Mouse (Mus musculus) limb, embryonic 10.5 days (tissue): Measurements from ENCODE around the gene Plekha4. TPM values are rescaled to one million over a fixed set of nuclear protein-coding genes. Genes with fewer than 3 reads are reported as not detected.

ENCODE experiments used
- DNase-seq: peaks from one replicate; pipeline ENCODE4 v3.0.0-alpha.2; 2017; ENCODE audit warnings: low spot score
- H3K27ac ChIP-seq: fragments of 300-500 bp; sonication (generic); 2 replicates; pipeline ENCODE4 v1.5.1; 2016; ENCODE audit warnings: mild to moderate bottlenecking
- H3K27me3 ChIP-seq: fragments of 300-500 bp; sonication (generic); 2 replicates; pipeline ENCODE4 v1.6.1; 2016; ENCODE audit warnings: low read depth, mild to moderate bottlenecking; ENCODE audit not compliant: poor library complexity, severe bottlenecking
- H3K36me3 ChIP-seq: fragments of 300-500 bp; sonication (generic); 2 replicates; pipeline ENCODE4 v1.6.1; 2016; ENCODE audit warnings: mild to moderate bottlenecking, moderate library complexity
- H3K4me1 ChIP-seq: fragments of 300-500 bp; sonication (generic); 2 replicates; pipeline ENCODE4 v1.6.1; 2016
- H3K4me3 ChIP-seq: fragments of 300-500 bp; sonication (generic); 2 replicates; pipeline ENCODE4 v1.5.1; 2016; ENCODE audit warnings: mild to moderate bottlenecking, moderate library complexity
- H3K9me3 ChIP-seq: fragments of 300-500 bp; sonication (generic); replicated peaks from 2 replicates; pipeline ENCODE4 v1.6.1; 2016; ENCODE audit warnings: mild to moderate bottlenecking
- WGBS: fragments of 180-500 bp; shearing (Covaris S2); methylation state at CpG from one replicate; pipeline ENCODE4 v1.1.7; 2016; 5-methylcytosine and 5-hydroxymethylcytosine counted together
- polyA plus RNA-seq: library from polyadenylated mRNA; unstranded; fragments of >200 nt; fragmentation: Nextera tagmentation; extraction: Ambion mirVana; gene quantifications from 2 replicates; pipeline ENCODE4 v1.2.1, GENCODE M21; 2016

Gene Plekha4
- polyA plus RNA-seq, 1 experiment from 2014 or later = 1.0 TPM

DNA sequence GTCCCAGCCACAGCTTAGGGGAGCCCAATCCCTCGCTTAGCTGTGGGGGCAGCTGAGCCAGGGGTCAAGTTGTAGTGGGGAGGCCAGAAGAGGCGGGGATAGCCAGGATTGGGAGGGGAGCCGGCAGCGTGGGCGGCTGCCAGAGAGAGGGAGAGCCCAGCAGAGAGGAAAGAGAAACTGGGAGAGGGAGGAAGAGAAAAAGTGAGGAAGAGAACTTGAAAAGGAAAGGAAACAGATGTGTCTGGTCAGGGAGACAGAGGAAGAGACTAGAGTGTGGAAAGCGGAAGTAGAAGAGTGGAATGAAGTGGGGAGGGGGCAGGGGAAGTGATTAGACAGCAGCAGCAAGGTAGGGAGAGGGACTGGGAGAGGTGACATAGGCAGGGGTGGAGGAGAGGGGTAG, 3.3 kb downstream of the Plekha4 start:
- H3K9me3 ChIP-seq = no peaks in the 10 kb centered on the region
- WGBS = 24% methylated on average over 6 of the region's 6 CpGs
- H3K27ac ChIP-seq = peak overlapping the region; percentile 14
- peaks cover 29% of the 10 kb centered on the region for H3K4me1 ChIP-seq
- DNase-seq = no peak
- H3K36me3 ChIP-seq = peaks cover 5% of the 10 kb centered on the region
- H3K27me3 ChIP-seq = 0 out of 2 replicates have a peak, but pooled peaks cover 3% of the 10 kb centered on the region
- peak overlapping the region; percentile 9; the same call in 1 of the 2 replicates for H3K4me3 ChIP-seq

DNA sequence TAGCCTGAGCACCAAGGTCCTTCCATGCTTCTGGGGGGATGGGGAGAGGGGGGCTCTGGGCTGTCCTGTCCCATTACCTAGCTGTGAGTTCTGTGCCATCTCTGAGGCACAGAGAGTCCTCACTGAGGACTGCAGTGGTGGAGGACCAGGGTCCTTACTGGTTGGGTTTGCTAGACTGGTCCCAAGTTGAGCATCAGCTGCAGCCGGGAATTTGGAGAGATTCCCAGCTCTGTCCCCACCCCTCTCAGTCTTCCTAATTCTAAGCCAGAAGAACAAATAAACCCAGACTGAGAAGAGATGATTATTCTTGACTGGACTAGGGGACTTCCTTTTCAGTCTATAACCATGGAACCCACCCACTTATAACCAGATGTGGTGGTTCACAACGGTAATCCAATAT, 4.5 kb downstream of the Plekha4 start:
- Histone ChIP-seq H3K27ac (0 out of 2 replicates have a peak overlapping the region, but pooled peaks have one; percentile 12), H3K4me3 (no peak overlapping the region), H3K9me3 (no peaks in the 10 kb centered on the region), H3K27me3 (0 out of 2 replicates have a peak, but pooled peaks cover 3% of the 10 kb centered on the region), H3K36me3 (no peaks in the 10 kb centered on the region), H3K4me1 (peaks cover 18% of the 10 kb centered on the region)
- DNase-seq = no peak
- WGBS = 86% methylated on average over 2 of the region's 2 CpGs

DNA sequence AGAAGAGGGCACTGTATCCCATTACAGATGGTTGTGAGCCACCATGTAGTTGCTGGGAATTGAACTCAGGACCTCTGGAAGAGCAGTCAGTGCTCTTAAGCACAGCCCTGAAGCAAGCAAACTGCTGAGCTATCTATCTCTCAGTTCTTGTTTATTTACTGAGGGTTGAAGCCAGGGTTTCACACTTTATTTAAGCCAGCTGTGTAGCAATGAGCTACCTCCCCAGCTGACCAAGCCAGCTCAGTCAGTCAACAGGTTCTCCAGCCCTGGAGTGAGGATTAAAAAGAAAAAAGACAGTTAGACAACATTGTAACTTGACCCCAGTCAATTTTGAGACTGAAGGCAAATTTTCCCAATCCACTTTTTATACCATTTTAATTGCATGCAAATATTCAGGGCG, 9.5 kb downstream of the Plekha4 start:
- 0 out of 2 replicates have a peak, but pooled peaks cover under 1% of the 10 kb centered on the region for H3K27me3 ChIP-seq
- peaks cover 14% of the 10 kb centered on the region for H3K4me1 ChIP-seq
- no peaks in the 10 kb centered on the region for H3K36me3 ChIP-seq
- DNase-seq = no peak
- H3K27ac ChIP-seq = no peak overlapping the region
- no peaks in the 10 kb centered on the region for H3K9me3 ChIP-seq
- no peak overlapping the region for H3K4me3 ChIP-seq
- 76% methylated on average over 1 of the region's 1 CpGs for WGBS

DNA sequence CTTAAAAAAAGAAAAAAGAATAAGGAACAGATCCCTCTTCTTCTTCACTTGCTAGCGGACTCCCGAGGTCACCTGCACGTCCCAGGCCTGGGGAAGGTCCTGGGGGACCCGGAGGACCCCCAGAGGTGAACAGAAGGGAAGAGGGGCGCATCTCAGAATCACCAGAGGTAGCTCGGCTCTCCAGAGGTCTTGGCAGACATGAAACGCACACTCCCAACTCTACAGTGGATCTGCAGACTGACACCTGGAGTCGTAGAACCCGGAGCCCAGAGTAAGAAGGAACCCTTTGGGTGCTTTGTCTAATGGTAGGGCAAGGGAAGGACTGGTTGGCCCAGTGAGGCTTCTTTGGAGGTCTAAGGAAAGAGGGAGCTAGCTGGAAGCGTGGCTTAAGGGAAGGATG, 11.5 kb downstream of the Plekha4 start:
- DNase-seq = no peak
- H3K27ac ChIP-seq = peak overlapping the region; percentile 72
- H3K27me3 ChIP-seq = no peaks in the 10 kb centered on the region
- H3K4me3 ChIP-seq = peak overlapping the region; percentile 62
- no peaks in the 10 kb centered on the region for H3K9me3 ChIP-seq
- peaks cover 13% of the 10 kb centered on the region for H3K4me1 ChIP-seq
- no peaks in the 10 kb centered on the region for H3K36me3 ChIP-seq
- 78% methylated on average over 10 of the region's 10 CpGs for WGBS

GRCm38 (mm10) chr7:45538163-45539041, 12.3 kb downstream of the Plekha4 start:
- Histone ChIP-seq H3K27ac (peak overlapping the region; percentile 72), H3K36me3 (no peaks in the 10 kb centered on the region), H3K27me3 (no peaks in the 10 kb centered on the region), H3K9me3 (no peaks in the 10 kb centered on the region), H3K4me3 (peak overlapping the region; percentile 62), H3K4me1 (peaks cover 13% of the 10 kb centered on the region)
- DNase-seq = peak; percentile 57
- 3% methylated on average over 29 of the region's 29 CpGs for WGBS

DNA sequence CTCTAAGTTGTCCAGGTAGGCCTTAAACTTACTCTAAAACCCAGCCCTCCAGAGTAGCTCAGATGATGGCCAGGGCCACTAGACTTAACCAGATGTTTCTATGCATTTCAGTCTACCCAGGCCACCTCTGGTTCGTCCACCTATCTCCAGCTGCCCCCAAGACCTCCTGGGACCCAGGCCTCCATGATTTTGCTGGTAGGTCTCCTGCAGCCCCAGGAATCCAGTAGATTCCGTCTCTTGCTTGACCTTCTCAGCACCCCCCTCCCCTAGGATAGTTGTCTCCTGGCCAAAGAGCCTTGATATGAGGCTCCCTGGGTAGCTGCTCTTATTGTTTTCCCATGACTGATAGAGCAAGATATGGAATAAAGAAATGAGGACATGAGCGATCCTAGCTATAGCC, 13.0 kb downstream of the Plekha4 start:
- Histone ChIP-seq H3K9me3 (no peaks in the 10 kb centered on the region), H3K4me3 (no peak overlapping the region), H3K27me3 (no peaks in the 10 kb centered on the region), H3K4me1 (peaks cover 13% of the 10 kb centered on the region), H3K36me3 (no peaks in the 10 kb centered on the region), H3K27ac (no peak overlapping the region; the same call in 1 of the 2 replicates)
- no peak for DNase-seq
- WGBS = 89% methylated on average over 3 of the region's 3 CpGs

GRCm38 (mm10) chr7:45540213-45540612, 14.1 kb downstream of the Plekha4 start:
- Histone ChIP-seq H3K9me3 (no peaks in the 10 kb centered on the region), H3K27me3 (no peaks in the 10 kb centered on the region), H3K36me3 (no peaks in the 10 kb centered on the region), H3K4me3 (no peak overlapping the region), H3K27ac (no peak overlapping the region), H3K4me1 (peaks cover 13% of the 10 kb centered on the region)
- no peak for DNase-seq
- 64% methylated on average over 2 of the region's 2 CpGs for WGBS

DNA sequence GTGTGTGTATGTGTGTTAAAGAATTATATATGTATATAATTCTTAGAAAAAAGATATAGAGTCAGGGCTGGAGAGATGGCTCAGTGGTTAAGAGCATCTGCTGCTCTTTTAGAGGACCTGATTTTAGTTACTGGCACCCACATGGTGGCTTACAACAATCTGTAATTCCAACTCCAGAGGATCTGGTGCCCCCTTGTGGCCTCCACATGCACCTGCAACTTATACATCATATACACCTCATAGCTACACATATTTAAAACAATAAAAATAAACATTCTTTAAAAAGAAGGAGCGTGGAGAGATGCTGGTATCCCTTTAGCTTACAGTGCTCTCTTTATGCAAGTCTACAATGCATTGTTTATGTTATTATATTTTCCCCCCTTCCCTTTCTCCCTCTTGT, 18.4 kb downstream of the Plekha4 start:
- H3K27me3 ChIP-seq = no peaks in the 10 kb centered on the region

DNA sequence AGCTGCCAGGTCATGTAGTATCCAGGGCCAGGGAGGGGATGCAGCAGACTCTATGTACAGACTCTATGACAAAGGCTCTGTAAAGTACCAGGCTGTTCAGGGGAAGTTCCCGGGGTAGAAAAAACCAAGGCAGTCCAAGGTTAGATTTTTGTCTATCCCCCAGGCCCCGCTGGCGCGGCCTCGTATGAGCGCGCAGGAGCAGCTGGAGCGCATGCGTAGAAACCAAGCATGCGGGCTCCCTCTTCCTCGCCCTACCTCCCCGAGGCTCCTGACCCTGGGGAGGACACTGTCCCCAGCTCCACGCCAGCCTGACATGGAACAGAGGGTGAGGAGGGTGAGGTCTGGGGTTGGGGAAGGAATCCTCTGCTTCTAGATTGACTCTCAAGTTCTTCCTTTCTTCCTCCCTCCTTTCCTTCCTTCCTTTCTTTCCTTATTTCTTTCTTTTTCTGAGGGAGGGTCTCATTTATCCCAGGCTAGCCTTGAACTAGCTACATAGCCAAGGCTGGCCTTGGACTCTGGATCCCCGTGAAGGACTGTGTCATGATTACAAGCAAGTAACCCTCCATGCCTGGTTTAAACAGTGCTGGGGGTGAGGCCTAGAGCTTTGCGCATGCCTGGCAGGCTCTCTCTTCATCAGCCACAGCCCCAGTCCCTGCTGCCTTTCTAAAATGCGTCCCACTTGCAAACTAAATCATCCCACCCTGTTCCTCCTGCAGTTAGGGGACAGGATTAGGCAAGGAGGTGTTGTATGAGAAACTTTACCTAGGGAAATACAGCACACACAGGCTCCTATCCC, 23.7 kb downstream of the Plekha4 start:
- peak overlapping the region; percentile 19; the same call in 1 of the 2 replicates for H3K27ac ChIP-seq
- WGBS = 90% methylated on average over 16 of the region's 16 CpGs
- H3K9me3 ChIP-seq = no peaks in the 10 kb centered on the region
- peaks cover 9% of the 10 kb centered on the region for H3K4me1 ChIP-seq
- no peaks in the 10 kb centered on the region for H3K36me3 ChIP-seq
- no peak for DNase-seq
- no peak overlapping the region for H3K4me3 ChIP-seq
- H3K27me3 ChIP-seq = no peaks in the 10 kb centered on the region

More for the DNA sequence above, 18.4 kb downstream of the Plekha4 start:
- DNase-seq = no peak
- no peaks in the 10 kb centered on the region for H3K4me1 ChIP-seq
- 93% methylated on average over 1 of the region's 1 CpGs for WGBS
- no peaks in the 10 kb centered on the region for H3K9me3 ChIP-seq
- no peak overlapping the region for H3K27ac ChIP-seq
- no peak overlapping the region for H3K4me3 ChIP-seq
- H3K36me3 ChIP-seq = no peaks in the 10 kb centered on the region

GRCm38 (mm10) chr7:45550821-45551511, 24.8 kb downstream of the Plekha4 start:
- DNase-seq = no peak
- Histone ChIP-seq H3K4me1 (peaks cover 12% of the 10 kb centered on the region), H3K36me3 (no peaks in the 10 kb centered on the region), H3K4me3 (no peak overlapping the region), H3K9me3 (no peaks in the 10 kb centered on the region), H3K27ac (no peak overlapping the region), H3K27me3 (no peaks in the 10 kb centered on the region)
- WGBS = 83% methylated on average over 11 of the region's 11 CpGs

GRCm38 (mm10) chr7:45551512-45551883, 25.4 kb downstream of the Plekha4 start:
- WGBS = 79% methylated on average over 8 of the region's 8 CpGs
- no peaks in the 10 kb centered on the region for H3K9me3 ChIP-seq
- H3K27me3 ChIP-seq = no peaks in the 10 kb centered on the region
- no peak overlapping the region for H3K27ac ChIP-seq
- DNase-seq = no peak
- H3K4me1 ChIP-seq = peaks cover 15% of the 10 kb centered on the region
- no peak overlapping the region for H3K4me3 ChIP-seq
- H3K36me3 ChIP-seq = no peaks in the 10 kb centered on the region

DNA sequence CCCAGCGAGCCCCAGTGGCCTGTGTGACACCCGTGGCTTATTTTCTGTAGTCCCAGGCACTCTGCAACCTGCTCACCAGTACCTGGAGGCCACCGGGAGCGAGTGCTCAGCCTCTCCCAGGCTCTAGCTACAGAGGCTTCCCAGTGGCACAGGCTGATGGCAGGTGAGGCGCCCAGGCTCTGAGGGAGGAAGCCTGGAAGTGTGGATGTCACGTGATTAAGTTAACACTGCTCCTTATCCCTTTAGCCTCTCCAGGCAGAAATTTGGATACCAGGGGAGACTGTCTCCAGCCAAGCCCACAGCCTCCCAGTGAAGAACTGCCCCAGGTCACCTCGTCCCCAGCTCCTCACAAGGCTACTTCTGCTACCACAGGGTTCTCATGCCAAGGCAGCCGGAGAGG, 27.4 kb downstream of the Plekha4 start:
- no peaks in the 10 kb centered on the region for H3K27me3 ChIP-seq
- no peak overlapping the region for H3K4me3 ChIP-seq
- WGBS = 63% methylated on average over 8 of the region's 8 CpGs
- peaks cover 15% of the 10 kb centered on the region for H3K4me1 ChIP-seq
- no peak overlapping the region for H3K27ac ChIP-seq
- no peaks in the 10 kb centered on the region for H3K9me3 ChIP-seq
- no peak for DNase-seq
- no peaks in the 10 kb centered on the region for H3K36me3 ChIP-seq
